Mouse (Mus musculus): Measurements from ENCODE around the gene Pcsk4.

Pcsk4 gene

GRCm38 (mm10) chr10:80271870-80272585 lies 57.3 kb downstream of the Pcsk4 start:
- no peak for DNase-seq (ENCODE audit: low spot score)

All from c-Kit-positive CD71-positive TER-119-positive erythroid progenitor cells, embryonic 14.5 days (primary cell).